ENCODE assay signal across 16 mouse cellular contexts in the genomic region with DNA sequence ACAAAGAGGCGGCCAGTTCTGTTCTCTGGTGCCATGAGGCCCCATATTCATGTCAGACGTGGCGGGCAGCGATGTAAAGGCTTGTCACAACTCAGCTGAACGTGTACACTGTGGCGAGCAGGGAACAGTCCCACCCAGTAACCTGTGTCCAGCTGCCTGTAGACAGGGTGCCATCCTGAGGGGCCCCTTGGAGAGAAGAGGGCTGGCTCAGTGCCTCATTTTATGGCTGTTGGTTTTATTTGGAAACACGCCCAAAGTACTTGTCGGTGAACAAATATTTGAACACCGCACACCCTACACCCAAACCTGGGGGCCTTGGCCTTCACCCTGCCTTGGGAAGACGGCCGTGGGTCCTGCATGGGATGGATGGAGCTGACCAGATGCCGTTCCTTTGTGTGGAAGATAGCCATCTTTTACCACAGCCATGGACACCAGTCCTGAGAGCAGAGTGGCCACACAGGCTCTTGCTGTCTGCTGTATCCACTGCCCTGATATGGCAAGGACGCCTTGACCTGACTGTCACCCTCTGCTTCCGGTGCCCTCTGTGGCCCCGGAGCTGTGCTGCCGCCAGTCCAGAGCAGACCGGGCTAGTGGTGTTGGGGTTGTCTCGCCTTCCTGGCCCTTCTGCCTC. TPM values are rescaled to one million over a fixed set of nuclear protein-coding genes. Genes with fewer than 3 reads are reported as not detected.
DNase-seq lines count a peak whose midpoint lies in the region; ATAC-seq and TF ChIP-seq lines count a peak whose summit lies in the region.
"Had no signal": no experiment of that assay in that cellular context is flagged by ENCODE, and none has a peak within 500 bp of the region (broad histone marks: within the 10 kb centered on the region; RNA-seq: fewer than 3 reads in every experiment).

No protein-coding gene starts in this region.

- ATAC-seq in heart, embryonic 12.5 days (ENCODE audit: insufficient number of reproducible peaks, low FRiP score), result no peak
- ATAC-seq in midbrain, embryonic 14.5 days (ENCODE audit: low FRiP score, low TSS enrichment), result no peak
- no peak for ATAC-seq in midbrain, embryonic 11.5 days (ENCODE audit: low FRiP score)
- ATAC-seq in stomach, embryonic 16.5 days (ENCODE audit: insufficient read depth, low FRiP score), result peak; percentile 72; the same call in 1 of the 2 replicates
- ATAC-seq: forebrain, embryonic 16.5 days had no signal

- no peak for DNase-seq in heart, postnatal 25 days (ENCODE audit: low spot score)
- DNase-seq in midbrain, embryonic 14.5 days, result no peak
- no peak for DNase-seq in midbrain, embryonic 11.5 days (ENCODE audit: low spot score, missing footprints)
- DNase-seq in lung, adult 2 months, result peak; percentile 54
- no peak for DNase-seq in cerebellum, adult 8-10 months
- no peak for DNase-seq in adrenal gland, adult (ENCODE audit: inconsistent age in 2 of 2, low spot score in 1 of 2)
- DNase-seq: adrenal gland, postnatal 36 days; cerebellum, adult 9-10 months; thymus, postnatal 25 days had no signal

- H3K27me3 ChIP-seq in heart, embryonic 12.5 days (replicated peaks), result no peaks in the 10 kb centered on the region
- H3K27me3 ChIP-seq in midbrain, embryonic 14.5 days (ENCODE audit: control insufficient read depth, insufficient read depth, low read length), result no peaks in the 10 kb centered on the region
- H3K27me3 ChIP-seq in midbrain, embryonic 11.5 days (ENCODE audit: control insufficient read depth, insufficient read depth, low read length), result no peaks in the 10 kb centered on the region
- no peaks in the 10 kb centered on the region for H3K27me3 ChIP-seq in stomach, embryonic 16.5 days (ENCODE audit: control insufficient read depth, insufficient read depth, low read length)
- H3K27me3 ChIP-seq: kidney, embryonic 15.5 days had no signal

- H3K9me3 ChIP-seq in heart, embryonic 12.5 days (replicated peaks), result no peaks in the 10 kb centered on the region
- no peaks in the 10 kb centered on the region for H3K9me3 ChIP-seq in midbrain, embryonic 14.5 days (ENCODE audit: control insufficient read depth, low read length)
- no peaks in the 10 kb centered on the region for H3K9me3 ChIP-seq in midbrain, embryonic 11.5 days (ENCODE audit: control insufficient read depth, low read length)
- H3K9me3 ChIP-seq in stomach, embryonic 16.5 days (replicated peaks; ENCODE audit: control insufficient read depth, low read length), result no peaks in the 10 kb centered on the region
- H3K9me3 ChIP-seq: kidney, embryonic 15.5 days had no signal

- no peak overlapping the region for H3K4me3 ChIP-seq in heart, embryonic 12.5 days
- no peak overlapping the region for H3K4me3 ChIP-seq in midbrain, embryonic 14.5 days (replicated peaks; ENCODE audit: low read depth, low read length)
- no peak overlapping the region for H3K4me3 ChIP-seq in midbrain, embryonic 11.5 days (ENCODE audit: low read depth, low read length)
- no peak overlapping the region for H3K4me3 ChIP-seq in lung, adult 2 months (replicated peaks; ENCODE audit: extremely low read depth, low read depth, low read length)
- no peak overlapping the region for H3K4me3 ChIP-seq in stomach, embryonic 16.5 days (replicated peaks; ENCODE audit: low read length)
- H3K4me3 ChIP-seq: kidney, embryonic 15.5 days had no signal

- WGBS in heart, embryonic 12.5 days, result 81% methylated on average over 18 of the region's 18 CpGs
- WGBS in midbrain, embryonic 14.5 days, result 89% methylated on average over 18 of the region's 18 CpGs
- WGBS in midbrain, embryonic 11.5 days, result 92% methylated on average over 18 of the region's 18 CpGs
- 67% methylated on average over 18 of the region's 18 CpGs for WGBS in lung, adult 2 months
- WGBS in stomach, embryonic 16.5 days, result 61% methylated on average over 18 of the region's 18 CpGs

- peaks cover 68% of the 10 kb centered on the region for H3K4me1 ChIP-seq in heart, embryonic 12.5 days (replicated peaks)
- H3K4me1 ChIP-seq in midbrain, embryonic 14.5 days (ENCODE audit: control insufficient read depth, insufficient read depth, low read length), result peaks cover 18% of the 10 kb centered on the region
- peaks cover 26% of the 10 kb centered on the region for H3K4me1 ChIP-seq in midbrain, embryonic 11.5 days (ENCODE audit: control insufficient read depth, insufficient read depth, low read length)
- H3K4me1 ChIP-seq in lung, adult 2 months (ENCODE audit: control insufficient read depth, insufficient read depth, low read length), result no peaks in the 10 kb centered on the region; the same call in 1 of the 2 replicates
- peaks cover 58% of the 10 kb centered on the region for H3K4me1 ChIP-seq in stomach, embryonic 16.5 days (ENCODE audit: control insufficient read depth, insufficient read depth, low read length)

- no peak for TF ChIP-seq CTCF in lung, adult 2 months (IDR thresholded peaks at IDR 0.05; ENCODE audit: insufficient read depth, low read length)

- no peak overlapping the region for H3K27ac ChIP-seq in heart, embryonic 12.5 days (ENCODE audit: poor library complexity, severe bottlenecking)
- H3K27ac ChIP-seq in midbrain, embryonic 14.5 days (replicated peaks; ENCODE audit: low read depth, low read length), result peak overlapping the region; percentile 32; the same call in 1 of the 2 replicates
- no peak overlapping the region for H3K27ac ChIP-seq in midbrain, embryonic 11.5 days (ENCODE audit: low read depth, low read length)
- H3K27ac ChIP-seq in stomach, embryonic 16.5 days (ENCODE audit: low read length), result peak overlapping the region; percentile 71
- H3K27ac ChIP-seq: kidney, embryonic 15.5 days; macrophage had no signal

- H3K4me2 ChIP-seq in heart, embryonic 12.5 days, result no peak overlapping the region
- no peak overlapping the region for H3K4me2 ChIP-seq in midbrain, embryonic 14.5 days (ENCODE audit: low read length)
- H3K4me2 ChIP-seq in midbrain, embryonic 11.5 days, result no peak overlapping the region
- H3K4me2 ChIP-seq in stomach, embryonic 16.5 days (ENCODE audit: low read depth, low read length), result no peak overlapping the region; the same call in 1 of the 2 replicates
- H3K4me2 ChIP-seq: kidney, embryonic 15.5 days had no signal

- no peak for TF ChIP-seq POLR2A in lung, adult 2 months (IDR thresholded peaks at IDR 0.05; ENCODE audit: borderline replicate concordance, extremely low read depth, low read depth, low read length)

- H3K36me3 ChIP-seq in heart, embryonic 12.5 days, result peaks cover 75% of the 10 kb centered on the region
- H3K36me3 ChIP-seq in midbrain, embryonic 14.5 days (ENCODE audit: control insufficient read depth, insufficient read depth, low read length), result peaks cover 81% of the 10 kb centered on the region
- H3K36me3 ChIP-seq in midbrain, embryonic 11.5 days (ENCODE audit: control insufficient read depth, insufficient read depth, low read length), result peaks cover 57% of the 10 kb centered on the region
- H3K36me3 ChIP-seq in stomach, embryonic 16.5 days (ENCODE audit: control insufficient read depth, insufficient read depth, low read length), result peaks cover 20% of the 10 kb centered on the region

- intact Hi-C loops in heart, postnatal 25 days (cut with DNase I), result no loop called here

- H3K9ac ChIP-seq in heart, embryonic 12.5 days, result peak overlapping the region; percentile 2
- H3K9ac ChIP-seq in midbrain, embryonic 14.5 days (replicated peaks; ENCODE audit: low read length), result no peak overlapping the region
- H3K9ac ChIP-seq in midbrain, embryonic 11.5 days (ENCODE audit: low read length), result no peak overlapping the region
- no peak overlapping the region; the same call in 1 of the 2 replicates for H3K9ac ChIP-seq in stomach, embryonic 16.5 days (ENCODE audit: low read length)
- H3K9ac ChIP-seq: kidney, embryonic 15.5 days had no signal

RNA-seq across cellular contexts. Expression of gene Rcc2, which starts 8.1 kb away (rescaled TPM):
- 38.5 and 40.6 TPM in 2 replicates for polyA plus RNA-seq in heart, embryonic 12.5 days (2016; fragmentation: Nextera tagmentation; extraction: Ambion mirVana)
- total RNA-seq in heart, postnatal 25 days (2021), result 10 to 100 TPM; 15.0 to 15.3 TPM
- polyA plus RNA-seq in midbrain, embryonic 14.5 days (2014; fragmentation: Nextera tagmentation; extraction: Ambion mirVana), result 21.2 and 21.5 TPM in 2 replicates
- polyA plus RNA-seq in midbrain, embryonic 11.5 days (2014; fragmentation: Nextera tagmentation; extraction: Ambion mirVana), result 54.1 and 70.1 TPM in 2 replicates
- 40.6 and 49.6 TPM in 2 replicates for polyA plus RNA-seq in lung, adult 2 months (2012; rRNA removed)
- polyA plus RNA-seq in stomach, embryonic 16.5 days (2015; fragmentation: Nextera tagmentation; extraction: Ambion mirVana), result 15.1 and 16.2 TPM in 2 replicates

RNA-seq across cellular contexts. Expression of gene Padi6, which starts 34.0 kb away (rescaled TPM):
- not detected in 2 replicates for polyA plus RNA-seq in heart, embryonic 12.5 days (2016; fragmentation: Nextera tagmentation; extraction: Ambion mirVana)
- total RNA-seq in heart, postnatal 25 days (2021), result not detected
- polyA plus RNA-seq in midbrain, embryonic 14.5 days (2014; fragmentation: Nextera tagmentation; extraction: Ambion mirVana), result not detected in 2 replicates
- 0.15 TPM in 1 of 2 replicates, not detected in the other for polyA plus RNA-seq in midbrain, embryonic 11.5 days (2014; fragmentation: Nextera tagmentation; extraction: Ambion mirVana)
- polyA plus RNA-seq in lung, adult 2 months (2012; rRNA removed), result not detected in 2 replicates
- 0.05 and 0.21 TPM in 2 replicates for polyA plus RNA-seq in stomach, embryonic 16.5 days (2015; fragmentation: Nextera tagmentation; extraction: Ambion mirVana)
- total RNA-seq: adrenal gland, postnatal 36 days; granulocyte monocyte progenitor cell, adult 5-6 weeks had no signal
- polyA plus RNA-seq: embryonic facial prominence, embryonic 11.5 days; forebrain, embryonic 16.5 days; kidney, embryonic 15.5 days; macrophage had no signal

RNA-seq across cellular contexts. Expression of gene Arhgef10l, which starts 42.6 kb away (rescaled TPM):
- 20.1 and 21.0 TPM in 2 replicates for polyA plus RNA-seq in heart, embryonic 12.5 days (2016; fragmentation: Nextera tagmentation; extraction: Ambion mirVana)
- 10 to 100 TPM; 62.4 to 63.9 TPM for total RNA-seq in heart, postnatal 25 days (2021)
- 18.7 and 24.6 TPM in 2 replicates for polyA plus RNA-seq in midbrain, embryonic 14.5 days (2014; fragmentation: Nextera tagmentation; extraction: Ambion mirVana)
- polyA plus RNA-seq in midbrain, embryonic 11.5 days (2014; fragmentation: Nextera tagmentation; extraction: Ambion mirVana), result 17.6 and 18.5 TPM in 2 replicates
- polyA plus RNA-seq in lung, adult 2 months (2012; rRNA removed), result 29.2 and 34.6 TPM in 2 replicates
- polyA plus RNA-seq in stomach, embryonic 16.5 days (2015; fragmentation: Nextera tagmentation; extraction: Ambion mirVana), result 18.4 and 21.7 TPM in 2 replicates

Comparison
In these comparisons a context has a peak if more than half of its experiments do, and no peak if none do; other contexts are left out.
1. H3K27ac ChIP-seq: peak in midbrain, embryonic 14.5 days (single experiment) and stomach, embryonic 16.5 days (single experiment); none in heart, embryonic 12.5 days (single experiment) and midbrain, embryonic 11.5 days (single experiment).